7 mouse cellular contexts compared by ENCODE assay signal in genomic region chr5:33245701-33246100, GRCm38 (mm10). TPM values are rescaled to one million over a fixed set of nuclear protein-coding genes. Genes with fewer than 3 reads are reported as not detected.
A peak's percentile ranks its signal among the peaks of the same experiment; 100 is the strongest.
DNase-seq lines count a peak whose midpoint lies in the region.

No protein-coding gene starts in this region.

- intact Hi-C loops in gastrocnemius, postnatal 14 days (cut with DNase I; ENCODE audit: low total_unique reads), result loop anchor here (5.0 kb wide), 1 partner anchor 43 kb away; no protein-coding TSS in a partner anchor
- intact Hi-C loops in left cerebral cortex, postnatal 25 days (cut with DNase I), result loop anchor here (1.0 kb wide), 1 partner anchor 41 kb away; no protein-coding TSS in a partner anchor

- DNase-seq in MN1 (ENCODE audit: low spot score), result peak; percentile 57
- peak; percentile 23 for DNase-seq in adrenal gland, postnatal 25 days
- DNase-seq in gastrocnemius, postnatal 14 days, result peak; percentile 88
- DNase-seq in kidney, adult 18-20 months, result peak; percentile 38
- DNase-seq in left cerebral cortex, postnatal 25 days (ENCODE audit: low spot score in 2 of 2), result peak; percentile 12 to 57
- peak; percentile 50 for DNase-seq in ovary, adult 18-20 months (ENCODE audit: low spot score)
- no peak for DNase-seq in embryo, embryonic 10.5 days (ENCODE audit: low spot score)

RNA-seq across cellular contexts. Expression of gene Spon2, which starts 27.4 kb away (rescaled TPM):
- total RNA-seq in adrenal gland, postnatal 25 days (2021), result 0.39 TPM in 1 of 2 replicates, not detected in the other
- total RNA-seq in gastrocnemius, postnatal 14 days (2021), result 10 to 100 TPM in 1 of 2 experiments, 1 to 10 TPM in 1; 3.5 to 12.3 TPM
- total RNA-seq in left cerebral cortex, postnatal 25 days (2021), result under 1 TPM; 0.57 to 0.64 TPM

RNA-seq across cellular contexts. Expression of gene Ctbp1, which starts 29.1 kb away (rescaled TPM):
- total RNA-seq in adrenal gland, postnatal 25 days (2021), result 222 and 223 TPM in 2 replicates
- 100 to 1,000 TPM; 184 to 200 TPM for total RNA-seq in gastrocnemius, postnatal 14 days (2021)
- 100 to 1,000 TPM; 281 to 299 TPM for total RNA-seq in left cerebral cortex, postnatal 25 days (2021)
